Mouse (Mus musculus) stomach, embryonic 16.5 days (tissue): ENCODE data around the gene Adam11. TPM values are rescaled to one million over a fixed set of nuclear protein-coding genes. Genes with fewer than 3 reads are reported as not detected.
A peak's percentile ranks its signal among the peaks of the same experiment; 100 is the strongest.

Source experiments
- ATAC-seq: fragments of 200-750 bp; cut with Nextera tagmentation; 2 replicates; pipeline ENCODE4 v1.8.0; 2017; ENCODE audit warnings: moderate number of reproducible peaks, moderate TSS enrichment; ENCODE audit not compliant: insufficient read depth, low FRiP score
- H3K27ac ChIP-seq: fragments of 300-500 bp; sonication (generic); 2 replicates; pipeline ENCODE4 v1.5.1; 2014; ENCODE audit warnings: low read length
- H3K27me3 ChIP-seq: fragments of 300-500 bp; sonication (generic); 2 replicates; pipeline ENCODE4 v1.6.1; 2014; ENCODE audit warnings: low read length, control low read depth, mixed read lengths; ENCODE audit not compliant: control insufficient read depth, insufficient read depth
- H3K36me3 ChIP-seq: fragments of 300-500 bp; sonication (generic); 2 replicates; pipeline ENCODE4 v1.6.1; 2014; ENCODE audit warnings: low read length; ENCODE audit not compliant: control insufficient read depth, insufficient read depth
- H3K4me1 ChIP-seq: fragments of 300-500 bp; sonication (generic); 2 replicates; pipeline ENCODE4 v1.6.1; 2014; ENCODE audit warnings: low read length, control low read depth, mixed read lengths; ENCODE audit not compliant: control insufficient read depth, insufficient read depth
- H3K4me2 ChIP-seq: fragments of 300-500 bp; sonication (generic); 2 replicates; pipeline ENCODE4 v1.6.1; 2014; ENCODE audit warnings: low read depth, low read length, mixed read lengths
- H3K4me3 ChIP-seq: fragments of 300-500 bp; sonication (generic); replicated peaks from 2 replicates; pipeline ENCODE4 v1.5.1; 2014; ENCODE audit warnings: mild to moderate bottlenecking, low read length
- H3K9ac ChIP-seq: fragments of 300-500 bp; sonication (generic); 2 replicates; pipeline ENCODE4 v1.6.1; 2014; ENCODE audit warnings: low read length
- H3K9me3 ChIP-seq: fragments of 300-500 bp; sonication (generic); replicated peaks from 2 replicates; pipeline ENCODE4 v1.6.1; 2016; ENCODE audit warnings: low read length, control low read depth; ENCODE audit not compliant: control insufficient read depth
- WGBS: fragments of 180-500 bp; shearing (Covaris S2); extraction: QIAGEN DNeasy Blood & Tissue Kit; methylation state at CpG from one replicate; pipeline ENCODE4 v1.1.7; 2014; 5-methylcytosine and 5-hydroxymethylcytosine counted together
- polyA plus RNA-seq: library from polyadenylated mRNA; unstranded; fragments of >200 nt; fragmentation: Nextera tagmentation; extraction: Ambion mirVana; gene quantifications from 2 replicates; pipeline ENCODE4 v1.2.1, GENCODE M21; 2015

Adam11 gene
- polyA plus RNA-seq, 1 experiment from 2014 or later = 4.5 TPM

DNA sequence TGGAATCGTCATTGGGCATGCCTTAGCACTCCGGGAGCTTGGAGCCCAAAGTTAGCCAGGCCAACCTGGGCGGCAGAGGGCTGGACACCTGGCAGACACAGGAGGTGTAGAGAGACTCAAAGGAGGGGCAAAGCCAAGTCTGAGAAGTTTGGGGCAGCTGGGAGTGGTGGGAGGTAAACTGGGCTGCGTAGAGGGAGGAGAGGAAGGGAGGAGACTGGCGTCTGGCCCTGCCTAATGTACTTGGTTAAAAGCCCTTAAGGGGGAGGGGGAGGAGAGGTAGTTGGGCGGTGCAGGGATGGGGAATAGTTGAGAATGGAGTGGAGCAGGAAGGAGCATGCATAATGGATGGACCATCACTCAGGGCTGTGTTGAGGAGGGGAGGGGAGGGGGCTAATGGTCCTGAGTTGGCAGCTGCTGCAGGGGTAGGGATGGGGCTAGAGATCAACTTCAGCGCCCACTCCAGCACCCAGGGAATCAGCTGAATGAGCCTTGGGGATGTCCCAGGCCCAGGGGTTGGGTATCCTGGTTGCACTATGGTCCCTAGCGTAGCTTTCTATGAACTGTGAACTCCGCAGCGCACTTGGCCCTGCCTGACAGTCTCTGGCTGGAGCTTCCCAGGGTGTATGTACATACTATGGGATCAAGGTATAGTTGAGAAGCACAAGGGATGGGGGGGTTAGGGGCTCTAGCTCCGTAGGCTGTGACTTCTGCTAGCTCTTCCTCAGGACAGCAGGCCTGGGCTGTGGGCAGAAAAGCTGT lies 1.9 kb downstream of the Adam11 start:
- Histone ChIP-seq H3K4me2 (no peak overlapping the region), H3K4me1 (peaks cover 8% of the 10 kb centered on the region), H3K9ac (no peak overlapping the region), H3K4me3 (no peak overlapping the region), H3K36me3 (no peaks in the 10 kb centered on the region), H3K9me3 (no peaks in the 10 kb centered on the region), H3K27me3 (peaks cover 3% of the 10 kb centered on the region; the same call in 1 of the 2 replicates), H3K27ac (no peak overlapping the region)
- 60% methylated on average over 11 of the region's 11 CpGs for WGBS
- ATAC-seq = no peak

DNA sequence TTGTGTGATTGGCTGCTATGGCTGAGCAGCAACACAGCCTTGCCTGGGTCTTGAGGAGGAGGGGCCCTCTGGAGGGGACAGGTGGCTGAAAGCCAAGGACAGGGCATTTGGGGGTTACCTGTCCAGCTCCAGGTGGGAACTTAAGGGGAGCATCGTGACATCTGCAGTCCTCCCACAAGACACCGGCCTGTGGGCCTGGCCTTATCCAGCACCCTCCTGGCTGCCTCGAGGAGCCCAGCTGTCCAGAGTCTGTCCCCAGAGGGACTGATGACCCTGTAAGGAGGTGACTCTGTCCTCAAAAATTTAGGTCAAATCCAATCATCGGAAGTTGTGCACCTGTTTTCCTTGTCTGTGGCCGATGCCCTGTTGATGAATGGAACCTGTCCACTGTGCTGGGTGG lies 4.2 kb downstream of the Adam11 start:
- no peaks in the 10 kb centered on the region for H3K9me3 ChIP-seq
- no peak overlapping the region for H3K27ac ChIP-seq
- peaks cover 3% of the 10 kb centered on the region; the same call in 1 of the 2 replicates for H3K27me3 ChIP-seq
- WGBS = 74% methylated on average over 5 of the region's 5 CpGs
- H3K9ac ChIP-seq = no peak overlapping the region
- no peak for ATAC-seq
- no peak overlapping the region for H3K4me3 ChIP-seq
- no peak overlapping the region for H3K4me2 ChIP-seq
- H3K4me1 ChIP-seq = peaks cover 10% of the 10 kb centered on the region
- H3K36me3 ChIP-seq = no peaks in the 10 kb centered on the region

DNA sequence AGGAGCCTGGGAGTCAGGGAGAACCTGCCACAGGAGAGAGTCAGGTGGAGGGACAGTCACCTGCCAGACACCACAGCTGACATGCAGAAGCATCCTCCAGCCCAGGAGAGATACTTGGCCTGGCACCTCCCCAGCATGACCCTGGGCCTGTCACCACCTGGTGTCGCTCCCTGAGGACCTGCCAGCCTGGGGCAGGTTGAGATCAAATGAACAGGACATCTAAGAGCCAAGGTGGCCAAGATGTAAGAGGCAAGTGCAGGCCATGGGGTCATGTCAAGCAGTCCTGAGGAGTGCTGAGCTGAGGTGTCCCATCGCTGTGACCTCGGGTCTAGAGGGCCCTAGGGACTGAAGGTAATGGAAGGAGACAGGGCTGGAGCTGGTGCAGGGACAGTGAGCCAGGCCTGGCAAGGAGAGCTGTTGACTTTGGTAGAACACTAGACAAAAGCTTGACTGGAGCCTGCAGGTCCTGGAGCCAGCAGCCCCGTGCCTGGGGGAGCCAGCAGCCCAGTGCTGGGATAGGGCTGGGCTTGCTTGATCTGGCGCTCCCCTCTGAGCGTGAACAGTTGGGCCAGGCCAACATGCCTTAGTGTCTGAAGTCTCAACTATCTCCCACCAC lies 5.9 kb downstream of the Adam11 start:
- no peak for ATAC-seq

DNA sequence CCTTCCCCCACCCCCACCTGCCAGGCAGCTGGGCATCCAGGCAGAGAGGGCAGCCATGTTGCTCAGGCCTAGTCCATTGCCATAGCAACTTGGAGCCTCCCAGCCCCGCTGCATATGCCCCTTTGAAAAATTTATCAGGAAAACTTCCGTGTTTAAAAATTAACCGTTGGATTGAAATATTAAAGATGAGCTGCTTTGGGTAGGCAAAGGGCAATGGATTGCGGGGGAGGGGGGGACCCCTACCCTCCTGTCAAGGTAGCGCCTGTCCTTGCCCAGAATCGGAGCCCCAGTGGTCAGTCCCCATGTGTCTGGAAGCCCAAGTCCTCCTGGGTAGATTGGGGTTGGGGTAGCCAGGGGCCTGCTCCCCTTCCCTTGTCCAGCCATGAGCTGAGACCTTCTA lies 7.9 kb downstream of the Adam11 start:
- Histone ChIP-seq H3K4me2 (no peak overlapping the region), H3K9me3 (no peaks in the 10 kb centered on the region), H3K4me1 (peaks cover 8% of the 10 kb centered on the region; the same call in 1 of the 2 replicates), H3K36me3 (no peaks in the 10 kb centered on the region), H3K27me3 (no peaks in the 10 kb centered on the region), H3K9ac (no peak overlapping the region), H3K4me3 (no peak overlapping the region), H3K27ac (no peak overlapping the region)
- 76% methylated on average over 6 of the region's 6 CpGs for whole genome bisulfite sequencing
- ATAC-seq = no peak

More for the DNA sequence above, 5.9 kb downstream of the Adam11 start:
- Histone ChIP-seq H3K27ac (no peak overlapping the region), H3K4me2 (no peak overlapping the region), H3K4me1 (peaks cover 10% of the 10 kb centered on the region), H3K36me3 (no peaks in the 10 kb centered on the region), H3K9me3 (no peaks in the 10 kb centered on the region), H3K4me3 (no peak overlapping the region), H3K27me3 (0 out of 2 replicates have a peak, but pooled peaks cover 3% of the 10 kb centered on the region), H3K9ac (no peak overlapping the region)
- 64% methylated on average over 6 of the region's 6 CpGs for WGBS

DNA sequence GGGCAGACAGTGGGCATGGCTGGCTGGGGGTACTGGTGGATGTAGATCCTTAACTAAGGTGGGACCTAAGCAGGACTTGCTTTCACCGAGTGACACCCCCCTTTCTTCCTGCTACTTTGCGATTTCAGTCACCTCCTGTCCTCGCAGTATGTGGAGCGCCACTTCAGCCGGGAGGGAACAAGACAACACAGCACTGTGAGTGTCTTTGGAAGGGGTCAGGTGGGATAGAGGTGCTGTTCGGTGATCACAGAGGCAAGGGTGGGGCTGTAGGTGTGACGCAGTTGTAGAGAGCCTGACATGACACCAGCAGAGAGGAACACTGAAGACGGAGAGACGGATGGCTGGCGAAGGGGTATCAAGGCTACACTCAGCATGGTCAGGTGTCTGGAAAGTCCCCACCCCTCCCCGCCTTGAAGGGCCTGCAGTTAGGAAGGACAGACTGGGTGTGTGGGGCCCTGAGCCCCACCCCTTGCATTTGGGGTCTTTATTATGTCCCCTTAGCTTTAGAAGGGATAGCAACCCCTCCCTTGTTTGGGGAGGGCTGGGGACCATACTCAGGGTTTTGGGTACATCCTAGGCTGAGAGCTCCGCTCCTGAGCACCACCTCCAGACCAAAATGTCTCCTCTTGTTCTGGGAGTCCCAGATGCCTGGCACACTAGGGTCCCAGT lies 8.9 kb downstream of the Adam11 start:
- no peak overlapping the region; the same call in 1 of the 2 replicates for H3K4me2 ChIP-seq
- H3K9me3 ChIP-seq = no peaks in the 10 kb centered on the region
- ATAC-seq = no peak
- H3K36me3 ChIP-seq = no peaks in the 10 kb centered on the region
- H3K4me3 ChIP-seq = no peak overlapping the region
- H3K27ac ChIP-seq = no peak overlapping the region
- 72% methylated on average over 12 of the region's 12 CpGs for WGBS
- H3K4me1 ChIP-seq = peaks cover 11% of the 10 kb centered on the region
- no peaks in the 10 kb centered on the region for H3K27me3 ChIP-seq
- H3K9ac ChIP-seq = peak overlapping the region; percentile 26; the same call in 1 of the 2 replicates

DNA sequence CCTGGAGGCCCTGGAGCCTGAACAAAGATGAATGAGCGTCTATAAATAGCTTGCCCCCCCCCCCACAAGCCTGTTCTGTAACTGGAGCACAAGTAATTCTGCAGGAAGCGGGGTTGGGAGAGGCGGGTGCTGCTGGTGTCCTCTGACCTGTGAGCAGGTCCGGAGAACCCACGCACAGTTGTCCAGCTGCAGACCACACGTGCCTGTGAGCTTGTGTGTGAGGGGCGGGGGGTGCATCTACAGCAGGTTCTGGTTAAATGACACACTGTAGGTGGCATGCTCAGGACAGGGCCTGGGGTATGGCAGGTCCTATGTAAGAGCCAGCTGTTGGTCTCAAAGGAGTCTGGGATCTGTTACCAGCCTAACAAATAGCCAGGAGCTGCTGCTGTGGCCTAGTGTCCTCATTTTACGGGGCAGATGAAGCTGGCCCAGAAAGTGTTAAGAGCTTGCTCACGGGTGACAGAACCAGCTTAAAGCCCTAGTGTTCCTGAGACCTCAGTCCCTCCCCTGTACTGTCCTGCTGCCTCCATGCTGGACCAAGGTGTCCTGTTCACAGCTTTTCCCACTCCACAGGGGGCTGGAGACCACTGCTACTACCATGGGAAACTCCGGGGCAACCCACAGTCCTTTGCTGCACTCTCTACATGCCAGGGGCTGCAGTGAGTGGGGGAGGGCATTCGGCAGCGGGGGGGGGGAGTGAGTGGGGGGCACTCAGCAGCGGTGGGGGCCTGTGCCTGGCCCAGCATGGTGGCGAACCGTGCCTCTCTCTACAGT lies 9.6 kb downstream of the Adam11 start:
- ATAC-seq = no peak

DNA sequence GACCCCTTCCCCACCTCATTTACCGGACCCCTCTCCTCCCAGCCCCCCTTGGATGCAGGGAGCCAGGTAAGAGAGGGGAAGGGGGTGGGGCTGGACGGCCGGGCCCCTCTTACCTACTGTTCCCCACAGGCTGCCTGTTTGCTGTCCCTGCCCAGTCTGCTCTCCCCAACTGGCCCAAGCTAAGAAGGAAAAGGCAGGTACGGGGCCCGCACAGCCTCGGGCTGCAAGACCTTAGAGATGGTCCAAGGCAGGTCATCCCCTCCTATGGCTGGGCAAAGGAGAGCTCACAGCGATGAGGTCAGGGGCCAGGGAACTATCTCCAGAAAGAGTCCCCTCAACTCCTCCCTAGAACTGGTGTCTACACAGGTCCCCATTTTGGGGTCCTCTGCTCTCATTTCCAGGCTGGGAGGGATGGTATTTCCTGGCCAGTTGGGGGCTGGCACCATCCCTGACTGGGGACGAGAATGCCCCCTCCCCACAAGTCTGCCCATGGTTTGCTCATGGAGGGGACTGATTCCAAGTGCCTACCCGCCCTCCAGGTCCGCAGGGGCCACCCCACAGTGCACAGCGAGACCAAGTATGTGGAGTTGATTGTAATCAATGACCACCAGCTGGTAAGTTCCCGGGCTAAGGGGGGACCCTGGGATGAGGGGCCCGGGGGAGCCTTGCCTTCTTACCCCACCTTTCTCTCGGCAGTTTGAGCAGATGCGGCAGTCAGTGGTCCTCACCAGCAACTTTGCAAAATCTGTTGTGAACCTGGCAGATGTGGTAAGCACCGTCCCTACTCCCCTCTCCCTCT lies 10.9 kb downstream of the Adam11 start:
- 29% methylated on average over 16 of the region's 16 CpGs for WGBS
- H3K4me2 ChIP-seq = no peak overlapping the region
- no peaks in the 10 kb centered on the region for H3K9me3 ChIP-seq
- no peaks in the 10 kb centered on the region for H3K36me3 ChIP-seq
- no peak overlapping the region for H3K4me3 ChIP-seq
- peaks cover 13% of the 10 kb centered on the region for H3K4me1 ChIP-seq
- no peaks in the 10 kb centered on the region for H3K27me3 ChIP-seq
- H3K27ac ChIP-seq = no peak overlapping the region
- no peak overlapping the region for H3K9ac ChIP-seq
- ATAC-seq = no peak

More for the DNA sequence above, 9.6 kb downstream of the Adam11 start:
- WGBS = 30% methylated on average over 15 of the region's 15 CpGs
- Histone ChIP-seq H3K9me3 (no peaks in the 10 kb centered on the region), H3K36me3 (no peaks in the 10 kb centered on the region), H3K9ac (peak overlapping the region; percentile 16; the same call in 1 of the 2 replicates), H3K4me1 (peaks cover 13% of the 10 kb centered on the region), H3K27ac (no peak overlapping the region), H3K4me2 (no peak overlapping the region; the same call in 1 of the 2 replicates), H3K4me3 (no peak overlapping the region), H3K27me3 (no peaks in the 10 kb centered on the region)
